Mouse (Mus musculus): ENCODE measurements at regions not wholly inside any gene's neighbourhood (a gene's known extent, or its start where the extent isn't known, plus 50 kb on each side); places are given as distances from the start of the nearest gene placed in this dataset.
"Not testable (repeated sequence)": the region's sequence is repeated elsewhere in the genome, so short reads cannot be mapped to it uniquely, and the experiment has no call there.

GRCm38 (mm10) chr10:62055408-62055807 lies 76.5 kb upstream of the Col13a1 start:
- DNase-seq: peak; percentile 61

DNA sequence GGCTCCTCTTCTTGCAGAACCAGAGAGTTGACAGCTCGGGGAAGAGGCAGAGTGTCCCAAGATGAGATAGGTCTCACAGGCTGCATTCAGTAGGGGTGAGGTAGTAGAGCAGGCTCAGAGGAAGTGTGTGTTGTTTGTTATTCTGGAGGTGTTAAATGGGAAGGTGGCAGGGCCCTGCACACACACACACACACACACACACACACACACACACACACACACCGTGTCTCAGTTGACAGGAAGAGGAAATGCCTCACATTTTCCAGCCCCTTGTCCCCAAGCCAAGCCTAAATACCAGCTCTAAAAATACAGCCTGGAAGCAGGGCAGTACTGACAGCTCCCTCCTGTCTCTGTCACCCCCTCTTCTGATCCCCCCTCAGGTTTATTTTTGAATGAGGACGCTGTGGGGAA lies 70.9 kb upstream of the Col13a1 start:
- DNase-seq: peak; percentile 81

DNA sequence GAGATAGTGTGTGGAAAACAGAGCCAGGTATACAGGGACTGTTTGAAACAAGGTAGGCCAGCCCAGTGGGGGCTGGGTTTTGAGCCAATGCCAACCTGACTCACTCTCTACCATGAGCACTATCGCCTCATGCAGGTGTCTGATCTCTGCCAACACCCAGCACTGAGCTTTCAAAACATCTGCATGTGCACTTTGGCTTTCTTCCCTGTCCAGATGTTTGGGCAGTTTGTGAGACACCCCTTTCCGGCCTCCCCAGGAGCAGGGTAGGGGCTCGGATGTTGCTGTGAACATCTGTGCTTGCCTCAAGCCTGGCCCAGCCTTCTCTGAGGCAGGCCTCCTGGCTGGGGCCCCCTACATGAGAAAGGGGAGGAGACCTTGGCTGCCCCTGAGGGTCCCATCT lies 65.5 kb upstream of the Col13a1 start:
- no peak for DNase-seq

DNA sequence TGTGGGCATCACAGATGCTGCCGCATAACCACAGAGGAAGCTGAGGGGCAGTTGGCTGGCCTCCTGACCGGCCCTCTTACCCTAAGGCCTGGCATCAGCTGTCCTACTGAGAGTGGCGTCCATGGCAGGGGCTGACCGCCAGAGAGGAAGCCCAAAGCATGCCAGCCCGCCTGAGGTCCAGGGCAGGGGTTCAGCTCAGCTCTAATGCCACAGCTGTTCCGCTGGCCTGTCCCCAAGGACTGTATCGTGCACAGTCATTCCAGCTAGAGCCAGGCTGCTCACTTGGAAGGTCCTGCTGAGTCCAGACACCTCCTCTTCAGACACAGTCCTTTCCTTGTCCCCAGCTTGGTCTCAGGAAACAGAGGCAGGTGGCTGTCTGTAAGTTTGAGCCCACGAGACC lies 61.0 kb upstream of the Col13a1 start:
- DNase-seq: no peak

- DNase-seq: no peak
Measured at GRCm38 (mm10) chr10:62038656-62039055, 59.7 kb upstream of the Col13a1 start.

DNA sequence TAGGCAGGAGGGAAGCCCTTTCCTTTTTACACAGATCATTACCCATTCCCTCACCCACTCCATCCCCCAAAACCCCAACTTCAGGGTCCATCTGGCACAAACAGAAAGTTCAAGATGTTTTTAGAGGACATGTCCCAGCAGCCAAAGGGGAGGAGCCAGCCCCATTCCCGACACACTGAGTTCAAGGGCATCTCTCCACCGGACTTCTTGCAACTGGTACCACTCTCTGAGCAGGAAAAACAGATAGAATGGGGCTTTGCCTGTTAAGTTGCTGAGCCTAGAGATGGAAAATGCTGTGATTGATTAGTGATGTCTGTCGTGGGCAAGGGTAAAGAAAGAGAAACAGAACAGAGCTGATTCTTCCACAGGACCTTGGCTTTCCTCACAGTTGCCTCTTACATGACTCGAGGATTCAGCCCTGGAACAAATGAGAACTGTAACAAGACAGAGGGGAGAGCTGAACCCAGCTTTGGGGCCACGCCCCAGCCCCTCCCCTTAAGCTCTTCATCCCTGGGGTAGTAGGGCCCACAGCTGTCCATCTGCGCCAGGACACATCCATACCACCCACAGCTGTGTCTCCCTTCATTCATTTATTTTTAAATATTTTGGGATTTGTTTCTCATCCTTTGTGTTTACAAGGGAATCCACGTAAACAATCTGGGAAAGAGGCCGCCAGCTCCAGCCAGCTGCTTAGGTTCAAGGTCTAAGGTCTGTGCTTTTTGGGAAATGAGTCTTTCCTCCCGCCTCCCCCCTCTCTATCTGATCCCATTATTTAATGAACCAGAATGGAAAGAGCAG lies 58.7 kb upstream of the Col13a1 start:
- DNase-seq: no peak

DNA sequence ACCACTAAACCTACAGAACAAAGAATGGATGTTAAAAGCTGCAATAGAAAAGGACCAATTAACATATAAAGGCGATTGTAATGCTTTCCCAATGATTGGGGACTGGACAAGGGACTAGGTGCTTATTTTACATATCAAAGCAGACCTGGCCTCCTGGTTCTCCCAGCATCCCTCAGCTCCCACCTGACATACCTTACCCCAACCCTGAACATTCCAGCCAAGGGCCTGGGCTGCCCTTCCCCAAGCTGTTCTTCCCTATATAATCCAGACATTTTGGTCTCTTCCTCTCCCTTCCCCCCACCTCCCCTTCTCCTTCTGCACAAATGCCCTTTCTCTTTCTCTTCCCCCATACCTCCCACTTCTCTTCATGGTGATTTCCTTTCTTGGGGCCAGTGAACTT lies 57.9 kb upstream of the Col13a1 start:
- DNase-seq: no peak

DNA sequence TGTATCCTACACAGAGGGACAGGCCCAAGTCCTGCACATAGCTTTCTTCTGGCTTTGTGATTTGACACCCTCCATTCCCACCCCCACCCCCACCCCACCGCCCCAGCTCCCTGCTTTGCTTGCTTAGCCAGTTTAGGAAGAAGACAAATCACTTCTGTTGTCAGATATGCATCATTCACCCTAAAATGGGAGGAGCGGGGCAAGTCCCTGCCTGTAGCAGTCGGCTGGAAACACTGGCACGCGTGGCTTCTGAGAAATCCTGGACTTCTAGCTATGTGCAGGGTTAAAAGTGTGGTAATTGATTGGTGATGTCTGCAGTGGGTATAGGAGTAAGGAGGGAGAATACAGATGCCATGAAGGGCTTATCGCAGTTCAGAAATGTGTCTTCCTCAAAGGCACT lies 55.4 kb upstream of the Col13a1 start:
- no peak for DNase-seq

- DNase-seq: peak; percentile 47
Measured at GRCm38 (mm10) chr10:62033748-62034147, 54.8 kb upstream of the Col13a1 start.

DNA sequence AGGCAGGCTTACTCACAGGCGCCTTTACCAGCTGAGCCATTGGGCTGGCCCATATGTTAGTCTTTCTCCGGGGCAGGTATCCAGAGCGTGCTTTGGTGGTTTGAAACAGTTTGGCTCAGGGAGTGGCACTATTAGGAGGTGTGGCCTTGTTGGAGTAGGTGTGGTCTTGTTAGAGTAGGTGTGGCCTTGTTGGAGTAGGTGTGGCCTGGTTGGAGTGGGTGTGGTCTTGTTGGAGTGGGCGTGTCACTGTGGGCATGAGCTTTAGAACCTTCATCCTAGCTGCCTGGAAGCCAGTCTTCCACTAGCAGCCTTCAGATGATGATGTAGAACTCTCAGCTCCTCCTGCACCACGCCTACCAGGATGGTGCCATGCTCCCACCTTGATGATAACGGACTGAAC lies 53.1 kb upstream of the Col13a1 start:
- DNase-seq: not testable (repeated sequence)

GRCm38 (mm10) chr10:62029271-62029670 lies 50.4 kb upstream of the Col13a1 start:
- no peak for DNase-seq

All from heart, postnatal 4 days (tissue).